Mouse (Mus musculus): Measurements from ENCODE around the gene Bmt2.
A peak's percentile ranks its signal among the peaks of the same experiment; 100 is the strongest.

Bmt2 gene

GRCm38 (mm10) chr6:13677818-13678282, at the start of gene Bmt2:
Gene Bmt2, minus strand, starts transcription at chr6:13677966.
- peak; percentile 95 for DNase-seq (ENCODE audit: low spot score)

GRCm38 (mm10) chr6:13722166-13722565, 44.4 kb upstream of the Bmt2 start:
- no peak for DNase-seq (ENCODE audit: low spot score)

GRCm38 (mm10) chr6:13714867-13715266, 37.1 kb upstream of the Bmt2 start:
- no peak for DNase-seq (ENCODE audit: low spot score)

GRCm38 (mm10) chr6:13696882-13697281, 19.1 kb upstream of the Bmt2 start:
- DNase-seq (ENCODE audit: low spot score): no peak

- DNase-seq (ENCODE audit: low spot score): no peak
Measured at GRCm38 (mm10) chr6:13695103-13695845, 17.5 kb upstream of the Bmt2 start.

DNA sequence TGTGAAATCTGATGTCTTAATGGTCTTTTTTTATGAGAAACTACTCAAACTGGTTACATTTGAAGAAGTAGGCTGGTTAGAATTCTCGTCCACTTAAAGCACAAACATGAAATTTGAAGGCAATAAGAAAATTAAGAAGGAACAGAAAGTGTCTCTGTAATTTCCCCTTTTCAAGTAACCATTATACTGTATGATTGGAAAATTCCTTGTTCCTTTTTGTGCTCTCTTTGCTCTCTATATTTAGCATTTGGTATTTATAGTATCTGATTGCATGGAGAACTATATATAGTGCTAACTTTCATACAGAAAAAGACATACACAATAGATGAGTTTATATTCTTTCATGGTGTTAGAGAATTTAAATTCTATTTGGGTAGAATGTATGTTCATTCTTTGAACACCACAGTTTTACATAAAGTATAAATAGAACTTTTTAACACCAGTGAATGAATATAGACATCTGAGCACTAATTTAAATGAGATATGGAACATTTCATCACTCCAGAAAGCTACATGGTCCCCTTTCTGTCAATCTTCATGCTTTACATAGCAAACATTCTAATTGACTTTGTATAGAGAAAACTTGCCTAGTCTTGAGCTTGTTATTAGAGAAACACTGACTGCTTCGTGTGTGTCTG, 14.0 kb upstream of the Bmt2 start:
- no peak for DNase-seq (ENCODE audit: low spot score)

- DNase-seq (ENCODE audit: low spot score): no peak
Measured at GRCm38 (mm10) chr6:13690398-13690797, 12.6 kb upstream of the Bmt2 start.

- no peak for DNase-seq (ENCODE audit: low spot score)
Measured at GRCm38 (mm10) chr6:13683929-13684595, 6.3 kb upstream of the Bmt2 start.

- no peak for DNase-seq (ENCODE audit: low spot score)
Measured at GRCm38 (mm10) chr6:13678349-13678748, 583 bp upstream of the Bmt2 start.

DNA sequence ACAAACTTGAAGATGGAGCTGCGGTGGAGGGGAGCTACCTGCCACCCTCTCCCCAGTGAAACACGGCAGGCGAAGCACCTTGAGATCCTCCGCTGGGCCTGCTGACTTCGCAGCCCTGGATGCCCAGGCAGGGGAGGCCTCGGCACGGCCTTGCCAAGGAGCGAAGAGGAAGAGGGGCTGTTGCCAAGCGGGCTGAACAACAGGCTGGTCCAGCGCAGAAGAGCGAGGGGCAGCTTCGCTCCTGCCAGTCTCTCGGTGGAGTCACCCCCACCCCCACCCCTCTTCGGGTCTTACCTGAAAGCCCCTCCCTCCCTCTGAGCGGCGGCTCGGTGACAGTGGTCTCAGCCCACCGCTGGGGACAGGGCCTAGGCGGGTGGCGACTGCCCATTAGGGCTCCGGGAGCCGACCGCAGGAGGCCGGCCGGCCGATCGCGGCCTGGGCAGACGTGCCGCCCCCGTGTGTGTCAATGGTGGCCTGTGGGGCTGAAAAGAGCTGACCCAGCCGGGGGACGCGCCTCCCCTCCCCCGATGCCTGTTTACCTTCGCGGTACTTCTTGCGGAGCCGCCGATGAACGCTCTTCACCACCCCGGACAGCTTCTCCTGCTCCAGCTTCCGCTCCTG, 515 bp downstream of the Bmt2 start:
- no peak for DNase-seq (ENCODE audit: low spot score)

DNA sequence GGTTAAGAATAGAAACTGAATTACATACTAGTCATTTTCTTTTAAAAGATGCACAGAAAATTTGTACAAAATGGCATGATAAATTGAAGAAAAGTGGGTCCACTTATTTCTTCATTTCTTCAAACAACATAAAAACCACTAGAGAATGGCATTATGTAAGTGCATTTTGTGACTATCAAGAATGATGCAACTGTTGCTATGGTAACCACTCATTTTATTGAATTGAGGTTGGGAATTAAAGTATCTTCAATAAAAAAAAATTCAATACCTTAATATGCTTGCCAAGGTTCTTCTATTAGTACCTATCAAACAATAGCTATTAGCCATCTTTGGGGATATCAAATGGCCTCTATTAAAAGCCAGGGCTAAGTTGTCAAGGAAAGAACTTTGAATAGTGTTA, 1.6 kb downstream of the Bmt2 start:
- DNase-seq (ENCODE audit: low spot score): no peak

- DNase-seq (ENCODE audit: low spot score): no peak
Measured at GRCm38 (mm10) chr6:13674600-13675305, 3.0 kb downstream of the Bmt2 start.

DNA sequence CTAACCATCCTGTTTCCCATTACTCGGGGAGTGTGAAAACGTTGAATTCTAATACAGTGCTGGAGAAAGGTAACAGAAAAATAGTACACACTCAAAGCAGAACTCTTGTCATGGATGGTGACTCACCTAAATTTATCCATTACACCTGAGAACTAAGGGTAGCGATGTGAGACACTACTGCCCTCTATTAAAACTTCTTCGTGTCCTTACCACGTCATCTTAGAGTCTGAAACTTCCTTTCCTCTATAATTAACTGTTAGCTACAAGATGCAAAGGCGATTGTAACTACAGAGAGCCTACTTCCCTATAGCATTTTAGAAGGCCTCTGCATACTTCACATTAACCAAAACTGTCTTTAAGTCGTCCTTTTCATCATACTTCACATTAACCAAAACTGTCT, 12.1 kb downstream of the Bmt2 start:
- no peak for DNase-seq (ENCODE audit: low spot score)

GRCm38 (mm10) chr6:13658016-13658415, 19.8 kb downstream of the Bmt2 start:
- no peak for DNase-seq (ENCODE audit: low spot score)

DNA sequence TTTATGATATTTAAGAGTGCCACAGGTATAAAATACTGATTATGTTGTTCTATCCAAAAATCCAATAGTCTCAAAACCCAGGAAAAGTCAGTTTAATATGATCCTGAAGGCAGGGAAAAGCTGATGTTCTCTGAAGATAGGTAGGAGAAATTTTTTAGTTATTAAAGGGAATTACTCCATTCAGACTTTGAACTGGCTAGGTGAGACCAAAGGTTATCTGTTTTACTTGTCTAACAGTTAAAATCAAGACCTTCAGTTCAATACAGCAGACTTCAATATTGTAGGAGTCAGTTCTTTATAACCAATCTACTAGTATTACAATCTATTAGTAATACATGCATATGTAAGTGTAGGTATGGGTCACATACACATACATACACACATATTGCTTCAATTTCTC, 23.7 kb downstream of the Bmt2 start:
- no peak for DNase-seq (ENCODE audit: low spot score)

GRCm38 (mm10) chr6:13652284-13652683, 25.5 kb downstream of the Bmt2 start:
- no peak for DNase-seq (ENCODE audit: low spot score)

GRCm38 (mm10) chr6:13650854-13651253, 26.9 kb downstream of the Bmt2 start:
- DNase-seq (ENCODE audit: low spot score): no peak

GRCm38 (mm10) chr6:13648305-13648704, 29.5 kb downstream of the Bmt2 start:
- no peak for DNase-seq (ENCODE audit: low spot score)

DNA sequence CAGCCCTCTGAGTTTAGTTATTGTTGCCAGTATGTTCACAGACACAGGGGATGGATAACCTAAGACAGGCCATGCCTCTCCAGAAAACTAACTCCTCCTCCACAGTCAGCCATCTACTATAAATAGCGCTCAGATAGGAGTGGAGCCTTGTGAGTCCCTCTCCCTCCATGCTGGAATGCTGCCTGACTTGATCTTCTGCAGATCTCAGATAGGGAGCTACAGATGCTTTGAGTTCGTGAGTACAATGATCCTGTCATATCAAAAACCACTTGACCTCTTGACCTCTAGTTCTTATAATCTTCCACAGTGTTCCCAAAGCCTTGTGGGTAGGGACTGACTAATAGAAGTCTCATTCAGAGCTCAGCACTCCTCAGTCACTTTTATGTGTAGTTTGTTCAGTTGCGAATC, 41.2 kb downstream of the Bmt2 start:
- no peak for DNase-seq (ENCODE audit: low spot score)

- DNase-seq (ENCODE audit: low spot score): no peak
Measured at GRCm38 (mm10) chr6:13632571-13632970, 45.2 kb downstream of the Bmt2 start.

GRCm38 (mm10) chr6:13630607-13631006, 47.2 kb downstream of the Bmt2 start:
- DNase-seq (ENCODE audit: low spot score): no peak

- no peak for DNase-seq (ENCODE audit: low spot score)
Measured at GRCm38 (mm10) chr6:13619618-13620017, 58.1 kb downstream of the Bmt2 start.

All from urinary bladder, postnatal 10 days (tissue).